Mouse (Mus musculus): ENCODE measurements at regions not wholly inside any gene's neighbourhood (a gene's known extent, or its start where the extent isn't known, plus 50 kb on each side); places are given as distances from the start of the nearest gene placed in this dataset.
A peak's percentile ranks its signal among the peaks of the same experiment; 100 is the strongest.

DNA sequence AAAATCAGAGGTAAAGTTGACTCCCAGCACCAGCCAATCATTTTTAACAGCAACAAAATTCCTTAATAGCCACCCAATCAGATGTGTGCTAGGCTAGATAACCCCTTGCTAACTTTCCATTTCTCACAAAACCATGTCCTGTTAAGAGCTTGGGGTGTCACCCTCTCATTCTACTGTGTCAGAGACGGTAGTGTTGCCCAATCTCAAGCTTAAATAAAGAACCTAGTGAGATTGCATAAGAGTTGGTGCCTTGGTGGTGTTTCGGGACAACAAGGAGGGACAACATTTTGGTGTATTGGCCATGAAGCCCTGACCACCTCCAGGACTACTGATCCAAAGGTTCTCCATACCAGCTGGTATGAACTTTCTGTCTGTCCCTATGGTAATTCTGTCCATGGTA, 72.9 kb upstream of the Gm5150 start:
- no peaks in the 10 kb centered on the region for H3K79me2 ChIP-seq (replicated peaks; ENCODE audit: control insufficient read depth, extremely low read depth, insufficient read depth, poor library complexity, severe bottlenecking)
- no peaks in the 10 kb centered on the region for H3K27me3 ChIP-seq (replicated peaks)
- no peak overlapping the region for H3K4me2 ChIP-seq (ENCODE audit: insufficient read depth, low read depth, poor library complexity, severe bottlenecking)
- TF ChIP-seq JUN (IDR thresholded peaks at IDR 0.05; ENCODE audit: insufficient read depth, low read depth, low read length): no peak
- no peak for TF ChIP-seq RAD21 (IDR thresholded peaks at IDR 0.05; ENCODE audit: low read depth, low read length)
- TF ChIP-seq MAX (IDR thresholded peaks at IDR 0.05; ENCODE audit: low read length): no peak
- no peak for TF ChIP-seq POLR2AphosphoS2 (IDR thresholded peaks at IDR 0.05; ENCODE audit: low read depth, low read length)
- TF ChIP-seq ZKSCAN1 (IDR thresholded peaks at IDR 0.05; ENCODE audit: borderline replicate concordance, low read depth, low read length): no peak
- no peak for TF ChIP-seq UBTF (IDR thresholded peaks at IDR 0.05; ENCODE audit: low read depth, low read length)
- no peak for TF ChIP-seq ETS1 (conservative IDR thresholded peaks at IDR 0.05; ENCODE audit: low read depth, low read length)
- no peak for TF ChIP-seq SMC3 (IDR thresholded peaks at IDR 0.05; ENCODE audit: low read depth, low read length)
- no peak for TF ChIP-seq TCF12 (IDR thresholded peaks at IDR 0.05; ENCODE audit: low read depth, low read length)
- TF ChIP-seq PAX5 (IDR thresholded peaks at IDR 0.05; ENCODE audit: low read length): no peak
- no peak for TF ChIP-seq ZNF384 (IDR thresholded peaks at IDR 0.05; ENCODE audit: low read depth, low read length)
- TF ChIP-seq RCOR1 (conservative IDR thresholded peaks at IDR 0.05; ENCODE audit: low read depth, low read length): no peak
- TF ChIP-seq NELFE (IDR thresholded peaks at IDR 0.05; ENCODE audit: low read depth, low read length): no peak
- TF ChIP-seq CTCF (conservative IDR thresholded peaks at IDR 0.05 in 1 of 2, IDR thresholded peaks at IDR 0.05 in 1 of 2; ENCODE audit: low read depth in 2 of 2, low read length in 2 of 2): no peak
- TF ChIP-seq HCFC1 (IDR thresholded peaks at IDR 0.05; ENCODE audit: low read depth, low read length): no peak
- TF ChIP-seq IRF4 (IDR thresholded peaks at IDR 0.05; ENCODE audit: low read depth, low read length): no peak
- TF ChIP-seq USF2 (conservative IDR thresholded peaks at IDR 0.05; ENCODE audit: low read depth, low read length): no peak
- TF ChIP-seq KAT2A (IDR thresholded peaks at IDR 0.05; ENCODE audit: insufficient replicate concordance, low read length): no peak
- no peak for TF ChIP-seq ZMIZ1 (IDR thresholded peaks at IDR 0.05; ENCODE audit: low read depth, low read length)
- TF ChIP-seq EP300 (IDR thresholded peaks at IDR 0.05; ENCODE audit: low read length): no peak
- no peak overlapping the region for H3K4me3 ChIP-seq (replicated peaks in 1 of 3; ENCODE audit: low read depth in 2 of 3, low read length in 2 of 3, poor library complexity in 1 of 3)
- DNase-seq (ENCODE audit: extremely low read depth): no peak
- no peak overlapping the region for H3K9ac ChIP-seq (ENCODE audit: insufficient read depth, low read depth)
- H3K36me3 ChIP-seq (replicated peaks in 1 of 2; ENCODE audit: control insufficient read depth in 1 of 2, insufficient read depth in 1 of 2, low read length in 1 of 2): no peaks in the 10 kb centered on the region
- in situ Hi-C loops (cut with MboI; ENCODE audit: low pct_ligation_motif_present, low pct_unique_long_range_greater_than_20kb, low sequenced_read_pairs) (loop anchor here (25.0 kb wide), 1 partner anchor 817 kb away; no protein-coding TSS in a partner anchor), dilution Hi-C loops (cut with MboI; ENCODE audit: extremely low pct_ligation_motif_present, extremely low pct_unique_long_range_greater_than_20kb, low sequenced_read_pairs) (no loop called here)
- H3K4me1 ChIP-seq (ENCODE audit: control insufficient read depth in 1 of 2, insufficient read depth in 2 of 2): peaks cover 6 to 12% of the 10 kb centered on the region in 2 experiments; a peak in 3 of 4 replicates
- H3K27ac ChIP-seq (ENCODE audit: insufficient read depth, low read depth): no peak overlapping the region
- peaks cover 3% of the 10 kb centered on the region for H3K9me3 ChIP-seq (replicated peaks; ENCODE audit: low read length)

DNA sequence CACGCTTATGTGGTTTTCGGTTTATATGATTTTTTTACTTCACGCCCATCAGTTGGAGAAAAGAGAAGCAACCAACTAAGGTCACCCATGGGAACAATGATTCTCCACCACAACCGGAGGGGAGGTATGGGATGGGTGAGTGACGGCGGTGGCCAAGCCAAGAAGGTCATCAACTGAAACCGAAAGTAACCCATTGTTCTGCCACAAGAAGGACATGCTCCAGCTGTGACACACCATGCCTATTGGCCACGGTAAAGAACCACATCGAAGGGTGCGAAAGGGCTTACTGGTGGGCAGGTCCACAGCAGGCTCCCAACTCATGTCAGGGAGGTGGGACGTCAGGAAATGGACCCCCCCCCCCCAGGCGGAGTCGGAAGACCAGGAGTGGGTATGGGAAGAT, 65.7 kb upstream of the Gm5150 start:
- dilution Hi-C loops (cut with MboI; ENCODE audit: extremely low pct_ligation_motif_present, extremely low pct_unique_long_range_greater_than_20kb, low sequenced_read_pairs): no loop called here
- DNase-seq (ENCODE audit: extremely low read depth): peak; percentile 69
- in situ Hi-C loops (cut with MboI; ENCODE audit: low pct_ligation_motif_present, low pct_unique_long_range_greater_than_20kb, low sequenced_read_pairs): no loop called here
- TF ChIP-seq RAD21 (IDR thresholded peaks at IDR 0.05; ENCODE audit: low read depth, low read length) (no peak), KAT2A (IDR thresholded peaks at IDR 0.05; ENCODE audit: insufficient replicate concordance, low read length) (no peak), CHD1 (IDR thresholded peaks at IDR 0.05; ENCODE audit: low read depth, low read length) (no peak; the same call in 1 of the 2 replicates), ETS1 (conservative IDR thresholded peaks at IDR 0.05; ENCODE audit: low read depth, low read length) (peak; percentile 83), USF1 (IDR thresholded peaks at IDR 0.05; ENCODE audit: low read depth, low read length) (no peak), CHD2 (IDR thresholded peaks at IDR 0.05; ENCODE audit: low read length) (peak; percentile 43; the same call in 1 of the 2 replicates), POLR2AphosphoS2 (IDR thresholded peaks at IDR 0.05; ENCODE audit: low read depth, low read length) (no peak), GABPA (IDR thresholded peaks at IDR 0.05; ENCODE audit: insufficient replicate concordance, low read depth, low read length) (no peak), MAZ (IDR thresholded peaks at IDR 0.05; ENCODE audit: low read depth, low read length) (peak; percentile 64; the same call in 1 of the 2 replicates), MEF2A (IDR thresholded peaks at IDR 0.05; ENCODE audit: borderline replicate concordance, low read depth, low read length) (peak; percentile 35; the same call in 1 of the 2 replicates), HCFC1 (IDR thresholded peaks at IDR 0.05; ENCODE audit: low read depth, low read length) (peak; percentile 41; the same call in 1 of the 2 replicates), E2F4 (IDR thresholded peaks at IDR 0.05; ENCODE audit: insufficient replicate concordance, low read depth, low read length) (no peak), JUN (IDR thresholded peaks at IDR 0.05; ENCODE audit: insufficient read depth, low read depth, low read length) (no peak), MAX (IDR thresholded peaks at IDR 0.05; ENCODE audit: low read length) (peak; percentile 80), POLR2A (IDR thresholded peaks at IDR 0.05; ENCODE audit: low read depth, low read length) (peak; percentile 44), NRF1 (IDR thresholded peaks at IDR 0.05; ENCODE audit: low read depth, low read length) (no peak), SIN3A (IDR thresholded peaks at IDR 0.05; ENCODE audit: low read length) (peak; percentile 76), UBTF (IDR thresholded peaks at IDR 0.05; ENCODE audit: low read depth, low read length) (no peak), PAX5 (IDR thresholded peaks at IDR 0.05; ENCODE audit: low read length) (no peak), NELFE (IDR thresholded peaks at IDR 0.05; ENCODE audit: low read depth, low read length) (peak; percentile 60), ZKSCAN1 (IDR thresholded peaks at IDR 0.05; ENCODE audit: borderline replicate concordance, low read depth, low read length) (no peak), USF2 (conservative IDR thresholded peaks at IDR 0.05; ENCODE audit: low read depth, low read length) (no peak), TBP (conservative IDR thresholded peaks at IDR 0.05; ENCODE audit: low read depth, low read length) (no peak), EP300 (IDR thresholded peaks at IDR 0.05; ENCODE audit: low read length) (peak; percentile 71)

More for the DNA sequence above, 65.7 kb upstream of the Gm5150 start:
- Histone ChIP-seq H3K4me1 (ENCODE audit: control insufficient read depth in 1 of 2, insufficient read depth in 2 of 2) (peaks cover 3 to 21% of the 10 kb centered on the region in 2 experiments), H3K27ac (ENCODE audit: insufficient read depth, low read depth) (peak overlapping the region; percentile 83), H3K4me2 (ENCODE audit: insufficient read depth, low read depth, poor library complexity, severe bottlenecking) (peak overlapping the region; percentile 80), H3K9ac (ENCODE audit: insufficient read depth, low read depth) (peak overlapping the region; percentile 65), H3K36me3 (replicated peaks in 1 of 2; ENCODE audit: control insufficient read depth in 1 of 2, insufficient read depth in 1 of 2, low read length in 1 of 2) (no peaks in the 10 kb centered on the region), H3K4me3 (replicated peaks in 1 of 3; ENCODE audit: low read depth in 2 of 3, low read length in 2 of 3, poor library complexity in 1 of 3) (peak overlapping the region; percentile 35 to 61 (median 50)), H3K9me3 (replicated peaks; ENCODE audit: low read length) (no peaks in the 10 kb centered on the region), H3K27me3 (replicated peaks) (no peaks in the 10 kb centered on the region), H3K79me2 (replicated peaks; ENCODE audit: control insufficient read depth, extremely low read depth, insufficient read depth, poor library complexity, severe bottlenecking) (no peaks in the 10 kb centered on the region)

Data from CH12.LX (cell line).